In genomic region chr9:109039681-109040080, GRCm38 (mm10) we compare ENCODE assay signal across 7 mouse cellular contexts. TPM values are rescaled to one million over a fixed set of nuclear protein-coding genes. Genes with fewer than 3 reads are reported as not detected.
A peak's percentile ranks its signal among the peaks of the same experiment; 100 is the strongest.
DNase-seq lines count a peak whose midpoint lies in the region; ATAC-seq and TF ChIP-seq lines count a peak whose summit lies in the region.

No protein-coding gene starts in this region.

- H3K27me3 ChIP-seq in heart, embryonic 15.5 days = no peaks in the 10 kb centered on the region
- no peaks in the 10 kb centered on the region for H3K27me3 ChIP-seq in midbrain, embryonic 16.5 days (ENCODE audit: control insufficient read depth, insufficient read depth, low read depth, low read length)
- H3K27me3 ChIP-seq in midbrain, embryonic 11.5 days (ENCODE audit: control insufficient read depth, insufficient read depth, low read length) = no peaks in the 10 kb centered on the region
- no peaks in the 10 kb centered on the region for H3K27me3 ChIP-seq in intestine, postnatal 0 days (replicated peaks; ENCODE audit: control insufficient read depth, insufficient read depth, low read length)
- no peaks in the 10 kb centered on the region for H3K27me3 ChIP-seq in stomach, postnatal 0 days (ENCODE audit: control insufficient read depth, insufficient read depth, low read length)

- H3K27ac ChIP-seq in heart, embryonic 15.5 days = peak overlapping the region; percentile 86
- no peak overlapping the region for H3K27ac ChIP-seq in midbrain, embryonic 16.5 days (ENCODE audit: low read length)
- H3K27ac ChIP-seq in midbrain, embryonic 11.5 days (ENCODE audit: low read depth, low read length) = no peak overlapping the region
- peak overlapping the region; percentile 88 for H3K27ac ChIP-seq in intestine, postnatal 0 days (ENCODE audit: low read depth, low read length)
- peak overlapping the region; percentile 91 for H3K27ac ChIP-seq in stomach, postnatal 0 days (replicated peaks)

- TF ChIP-seq CTCF in intestine, postnatal 0 days (IDR thresholded peaks at IDR 0.05; ENCODE audit: low read depth) = no peak
- no peak for TF ChIP-seq CTCF in stomach, postnatal 0 days (IDR thresholded peaks at IDR 0.05; ENCODE audit: low read depth)

- peak overlapping the region; percentile 81 for H3K4me2 ChIP-seq in heart, embryonic 15.5 days
- no peak overlapping the region for H3K4me2 ChIP-seq in midbrain, embryonic 16.5 days (ENCODE audit: low read length)
- H3K4me2 ChIP-seq in midbrain, embryonic 11.5 days = no peak overlapping the region
- peak overlapping the region; percentile 84 for H3K4me2 ChIP-seq in intestine, postnatal 0 days (replicated peaks; ENCODE audit: low read depth)
- H3K4me2 ChIP-seq in stomach, postnatal 0 days (replicated peaks; ENCODE audit: low read depth) = peak overlapping the region; percentile 73

- peak overlapping the region; percentile 85 for H3K4me3 ChIP-seq in heart, embryonic 15.5 days
- H3K4me3 ChIP-seq in midbrain, embryonic 16.5 days (ENCODE audit: low read depth, low read length) = no peak overlapping the region
- H3K4me3 ChIP-seq in midbrain, embryonic 11.5 days (ENCODE audit: low read depth, low read length) = no peak overlapping the region
- peak overlapping the region; percentile 76; the same call in 1 of the 2 replicates for H3K4me3 ChIP-seq in intestine, postnatal 0 days (ENCODE audit: low read depth, low read length)
- peak overlapping the region; percentile 77 for H3K4me3 ChIP-seq in stomach, postnatal 0 days (ENCODE audit: low read depth, low read length)

- intact Hi-C loops in heart, postnatal 25 days (cut with DNase I) = loop anchor here (2.0 kb wide), 1 partner anchor 19 kb away; the partner anchor contains the start of gene Trex1

- no peak for ATAC-seq in heart, embryonic 15.5 days (replicated peaks; ENCODE audit: insufficient number of reproducible peaks, insufficient read depth, low FRiP score, low read depth)
- ATAC-seq in midbrain, embryonic 16.5 days = no peak
- ATAC-seq in midbrain, embryonic 11.5 days (ENCODE audit: low FRiP score) = no peak
- no peak for ATAC-seq in intestine, postnatal 0 days
- no peak; the same call in 1 of the 2 replicates for ATAC-seq in stomach, postnatal 0 days (ENCODE audit: low FRiP score, low TSS enrichment)

- no peak for DNase-seq in heart, postnatal 25 days (ENCODE audit: low spot score)
- DNase-seq in midbrain, embryonic 11.5 days (ENCODE audit: low spot score, missing footprints) = no peak
- DNase-seq in stomach, postnatal 0 days (ENCODE audit: low spot score) = no peak
- DNase-seq in layer of hippocampus, postnatal 10 days (ENCODE audit: low spot score in 2 of 2) = no peak

- H3K9me3 ChIP-seq in heart, embryonic 15.5 days (replicated peaks) = no peaks in the 10 kb centered on the region
- no peaks in the 10 kb centered on the region for H3K9me3 ChIP-seq in midbrain, embryonic 16.5 days (replicated peaks; ENCODE audit: control insufficient read depth, low read length, poor library complexity, severe bottlenecking)
- no peaks in the 10 kb centered on the region for H3K9me3 ChIP-seq in midbrain, embryonic 11.5 days (ENCODE audit: control insufficient read depth, low read length)
- H3K9me3 ChIP-seq in intestine, postnatal 0 days (ENCODE audit: control insufficient read depth) = no peaks in the 10 kb centered on the region
- H3K9me3 ChIP-seq in stomach, postnatal 0 days (ENCODE audit: control insufficient read depth, low read length) = no peaks in the 10 kb centered on the region

- H3K36me3 ChIP-seq in heart, embryonic 15.5 days = peaks cover 5% of the 10 kb centered on the region; the same call in 1 of the 2 replicates
- H3K36me3 ChIP-seq in midbrain, embryonic 16.5 days (ENCODE audit: control insufficient read depth, insufficient read depth, low read length) = no peaks in the 10 kb centered on the region
- H3K36me3 ChIP-seq in midbrain, embryonic 11.5 days (ENCODE audit: control insufficient read depth, insufficient read depth, low read length) = no peaks in the 10 kb centered on the region
- no peaks in the 10 kb centered on the region; the same call in 1 of the 2 replicates for H3K36me3 ChIP-seq in intestine, postnatal 0 days (ENCODE audit: control insufficient read depth, insufficient read depth)
- no peaks in the 10 kb centered on the region for H3K36me3 ChIP-seq in stomach, postnatal 0 days (ENCODE audit: control insufficient read depth, insufficient read depth, low read length)

- TF ChIP-seq EP300 in stomach, postnatal 0 days (optimal IDR thresholded peaks at IDR 0.05) = no peak

- no peak overlapping the region; the same call in 1 of the 2 replicates for H3K9ac ChIP-seq in heart, embryonic 15.5 days
- H3K9ac ChIP-seq in midbrain, embryonic 16.5 days (ENCODE audit: low read depth, low read length) = 0 out of 2 replicates have a peak overlapping the region, but pooled peaks have one; percentile 7
- H3K9ac ChIP-seq in midbrain, embryonic 11.5 days (ENCODE audit: low read length) = no peak overlapping the region
- H3K9ac ChIP-seq in intestine, postnatal 0 days (ENCODE audit: low read depth, low read length) = no peak overlapping the region
- H3K9ac ChIP-seq in stomach, postnatal 0 days (ENCODE audit: low read length) = no peak overlapping the region

- peaks cover 38% of the 10 kb centered on the region for H3K4me1 ChIP-seq in heart, embryonic 15.5 days (replicated peaks)
- H3K4me1 ChIP-seq in midbrain, embryonic 16.5 days (ENCODE audit: control insufficient read depth, insufficient read depth, low read length) = 0 out of 2 replicates have a peak, but pooled peaks cover 6% of the 10 kb centered on the region
- H3K4me1 ChIP-seq in midbrain, embryonic 11.5 days (ENCODE audit: control insufficient read depth, insufficient read depth, low read length) = peaks cover 3% of the 10 kb centered on the region; the same call in 1 of the 2 replicates
- peaks cover 5% of the 10 kb centered on the region; the same call in 1 of the 2 replicates for H3K4me1 ChIP-seq in intestine, postnatal 0 days (replicated peaks; ENCODE audit: control insufficient read depth, insufficient read depth, low read length)
- H3K4me1 ChIP-seq in stomach, postnatal 0 days (replicated peaks; ENCODE audit: control insufficient read depth, insufficient read depth) = no peaks in the 10 kb centered on the region

- 73% methylated on average over 4 of the region's 4 CpGs for WGBS in heart, embryonic 15.5 days
- 83% methylated on average over 4 of the region's 4 CpGs for WGBS in midbrain, embryonic 16.5 days
- WGBS in midbrain, embryonic 11.5 days = 86% methylated on average over 4 of the region's 4 CpGs
- 62% methylated on average over 4 of the region's 4 CpGs for WGBS in intestine, postnatal 0 days
- 66% methylated on average over 4 of the region's 4 CpGs for WGBS in stomach, postnatal 0 days

RNA-seq across cellular contexts. Expression of gene Shisa5, which starts 1.3 kb away (rescaled TPM):
- polyA plus RNA-seq in heart, embryonic 15.5 days (2015; fragmentation: Nextera tagmentation; extraction: Ambion mirVana) = 64.9 and 86.2 TPM in 2 replicates
- 10 to 100 TPM; 43.0 to 43.2 TPM for total RNA-seq in heart, postnatal 25 days (2021)
- 60.1 and 68.9 TPM in 2 replicates for polyA plus RNA-seq in midbrain, embryonic 16.5 days (2015; fragmentation: Nextera tagmentation; extraction: Ambion mirVana)
- polyA plus RNA-seq in midbrain, embryonic 11.5 days (2014; fragmentation: Nextera tagmentation; extraction: Ambion mirVana) = 27.1 and 29.9 TPM in 2 replicates
- polyA plus RNA-seq in intestine, postnatal 0 days (2015; fragmentation: Nextera tagmentation; extraction: Ambion mirVana) = 303 and 311 TPM in 2 replicates
- polyA plus RNA-seq in stomach, postnatal 0 days (2015; fragmentation: Nextera tagmentation; extraction: Ambion mirVana) = 168 and 181 TPM in 2 replicates
- total RNA-seq in layer of hippocampus, postnatal 10 days (2021) = 10 to 100 TPM; 37.7 to 47.2 TPM

RNA-seq across cellular contexts. Expression of gene Trex1, which starts 19.9 kb away (rescaled TPM):
- polyA plus RNA-seq in heart, embryonic 15.5 days (2015; fragmentation: Nextera tagmentation; extraction: Ambion mirVana) = 9.2 and 13.6 TPM in 2 replicates
- total RNA-seq in heart, postnatal 25 days (2021) = 10 to 100 TPM; 11.9 to 12.9 TPM
- polyA plus RNA-seq in midbrain, embryonic 16.5 days (2015; fragmentation: Nextera tagmentation; extraction: Ambion mirVana) = 12.1 and 13.7 TPM in 2 replicates
- 7.1 and 7.3 TPM in 2 replicates for polyA plus RNA-seq in midbrain, embryonic 11.5 days (2014; fragmentation: Nextera tagmentation; extraction: Ambion mirVana)
- 16.1 and 17.1 TPM in 2 replicates for polyA plus RNA-seq in intestine, postnatal 0 days (2015; fragmentation: Nextera tagmentation; extraction: Ambion mirVana)
- polyA plus RNA-seq in stomach, postnatal 0 days (2015; fragmentation: Nextera tagmentation; extraction: Ambion mirVana) = 13.3 and 15.8 TPM in 2 replicates
- total RNA-seq in layer of hippocampus, postnatal 10 days (2021) = 10 to 100 TPM; 11.9 to 13.2 TPM

RNA-seq across cellular contexts. Expression of gene Atrip, which starts 34.2 kb away (rescaled TPM):
- polyA plus RNA-seq in heart, embryonic 15.5 days (2015; fragmentation: Nextera tagmentation; extraction: Ambion mirVana) = 15.9 and 18.2 TPM in 2 replicates
- total RNA-seq in heart, postnatal 25 days (2021) = 1 to 10 TPM; 6.7 to 7.1 TPM
- polyA plus RNA-seq in midbrain, embryonic 16.5 days (2015; fragmentation: Nextera tagmentation; extraction: Ambion mirVana) = 31.5 and 34.1 TPM in 2 replicates
- polyA plus RNA-seq in midbrain, embryonic 11.5 days (2014; fragmentation: Nextera tagmentation; extraction: Ambion mirVana) = 21.7 and 25.0 TPM in 2 replicates
- 7.5 and 8.9 TPM in 2 replicates for polyA plus RNA-seq in intestine, postnatal 0 days (2015; fragmentation: Nextera tagmentation; extraction: Ambion mirVana)
- 10.8 and 11.3 TPM in 2 replicates for polyA plus RNA-seq in stomach, postnatal 0 days (2015; fragmentation: Nextera tagmentation; extraction: Ambion mirVana)
- 10 to 100 TPM; 28.5 to 29.9 TPM for total RNA-seq in layer of hippocampus, postnatal 10 days (2021)

RNA-seq across cellular contexts. Expression of gene Ccdc51, which starts 42.6 kb away (rescaled TPM):
- 14.2 and 14.3 TPM in 2 replicates for polyA plus RNA-seq in heart, embryonic 15.5 days (2015; fragmentation: Nextera tagmentation; extraction: Ambion mirVana)
- 10 to 100 TPM; 11.5 to 12.2 TPM for total RNA-seq in heart, postnatal 25 days (2021)
- polyA plus RNA-seq in midbrain, embryonic 16.5 days (2015; fragmentation: Nextera tagmentation; extraction: Ambion mirVana) = 12.5 and 13.1 TPM in 2 replicates
- polyA plus RNA-seq in midbrain, embryonic 11.5 days (2014; fragmentation: Nextera tagmentation; extraction: Ambion mirVana) = 11.4 and 14.2 TPM in 2 replicates
- polyA plus RNA-seq in intestine, postnatal 0 days (2015; fragmentation: Nextera tagmentation; extraction: Ambion mirVana) = 12.1 and 12.7 TPM in 2 replicates
- 8.9 and 9.9 TPM in 2 replicates for polyA plus RNA-seq in stomach, postnatal 0 days (2015; fragmentation: Nextera tagmentation; extraction: Ambion mirVana)
- 1 to 10 TPM; 6.1 to 7.3 TPM for total RNA-seq in layer of hippocampus, postnatal 10 days (2021)

RNA-seq across cellular contexts. Expression of gene Tma7, which starts 42.7 kb away (rescaled TPM):
- polyA plus RNA-seq in heart, embryonic 15.5 days (2015; fragmentation: Nextera tagmentation; extraction: Ambion mirVana) = 417 and 539 TPM in 2 replicates
- total RNA-seq in heart, postnatal 25 days (2021) = 100 to 1,000 TPM; 243 to 255 TPM
- polyA plus RNA-seq in midbrain, embryonic 16.5 days (2015; fragmentation: Nextera tagmentation; extraction: Ambion mirVana) = 674 and 688 TPM in 2 replicates
- polyA plus RNA-seq in midbrain, embryonic 11.5 days (2014; fragmentation: Nextera tagmentation; extraction: Ambion mirVana) = 819 and 852 TPM in 2 replicates
- polyA plus RNA-seq in intestine, postnatal 0 days (2015; fragmentation: Nextera tagmentation; extraction: Ambion mirVana) = 683 and 718 TPM in 2 replicates
- polyA plus RNA-seq in stomach, postnatal 0 days (2015; fragmentation: Nextera tagmentation; extraction: Ambion mirVana) = 416 and 424 TPM in 2 replicates
- 100 to 1,000 TPM; 331 to 333 TPM for total RNA-seq in layer of hippocampus, postnatal 10 days (2021)

Comparison
In these comparisons a context has a peak if more than half of its experiments do, and no peak if none do; other contexts are left out.
1. H3K27ac ChIP-seq: peak in heart, embryonic 15.5 days (single experiment), intestine, postnatal 0 days (single experiment) and stomach, postnatal 0 days (single experiment); none in midbrain, embryonic 16.5 days (single experiment) and midbrain, embryonic 11.5 days (single experiment).
2. H3K4me2 ChIP-seq: peak in heart, embryonic 15.5 days (single experiment), intestine, postnatal 0 days (single experiment) and stomach, postnatal 0 days (single experiment); none in midbrain, embryonic 16.5 days (single experiment) and midbrain, embryonic 11.5 days (single experiment).
3. H3K4me3 ChIP-seq: peak in heart, embryonic 15.5 days (single experiment), intestine, postnatal 0 days (single experiment) and stomach, postnatal 0 days (single experiment); none in midbrain, embryonic 16.5 days (single experiment) and midbrain, embryonic 11.5 days (single experiment).